Mouse (Mus musculus): ENCODE data around the gene Zfp799.

- TF ChIP-seq POLR2A (IDR thresholded peaks at IDR 0.05; ENCODE audit: extremely low read depth, insufficient read depth, low read length) (no peak), CTCF (IDR thresholded peaks at IDR 0.05; ENCODE audit: low read depth, low read length) (no peak)
These were observed 42.5 kb downstream of the Zfp799 start for GRCm38 (mm10) chr17:32787436-32788093.
